Mouse (Mus musculus) megakaryocyte, adult 5-6 weeks (primary cell): Measurements from ENCODE around the gene Tmem86a. TPM values are rescaled to one million over a fixed set of nuclear protein-coding genes. Genes with fewer than 3 reads are reported as not detected.
A peak's percentile ranks its signal among the peaks of the same experiment; 100 is the strongest.

ENCODE experiments used
- ATAC-seq: 2 replicates; pipeline ENCODE4 v1.8.0; 2016; ENCODE audit warnings: mild to moderate bottlenecking, inconsistent platforms; ENCODE audit not compliant: poor library complexity, severe bottlenecking
- total RNA-seq, 2 experiments: library from RNA; stranded (forward) in 1 of 2; stranded (reverse) in 1 of 2; fragments of 153-499, 151-499 nt in 1 of 2; fragments of 221-1000, 200-1000 nt in 1 of 2; gene quantifications; 2 replicates each; pipeline versions ENCODE4 v1.2.3 to v1.2.4; 2015 to 2017

Gene Tmem86a
- total RNA-seq, 2 experiments from 2014 or later: 6.3 to 12.7 TPM

- ATAC-seq: no peak
These were observed 23.4 kb downstream of the Tmem86a start for GRCm38 (mm10) chr7:47073536-47074521.

- ATAC-seq: no peak
These were observed 25.8 kb downstream of the Tmem86a start for GRCm38 (mm10) chr7:47076193-47076592.

- ATAC-seq: no peak
These were observed 26.3 kb downstream of the Tmem86a start for GRCm38 (mm10) chr7:47076729-47077128.

GRCm38 (mm10) chr7:47077451-47077850 lies 27.1 kb downstream of the Tmem86a start:
- ATAC-seq: peak; percentile 36; the same call in 1 of the 2 replicates

- ATAC-seq: 0 out of 2 replicates have a peak, but pooled peaks have one; percentile 25
These were observed 30.5 kb downstream of the Tmem86a start for GRCm38 (mm10) chr7:47080868-47081267.

- peak; percentile 73 for ATAC-seq
These were observed 30.9 kb downstream of the Tmem86a start for GRCm38 (mm10) chr7:47081277-47081676.

- ATAC-seq: no peak
These were observed 34.7 kb downstream of the Tmem86a start for GRCm38 (mm10) chr7:47085075-47085474.

- ATAC-seq: no peak
These were observed 43.5 kb downstream of the Tmem86a start for GRCm38 (mm10) chr7:47093935-47094334.

GRCm38 (mm10) chr7:47094969-47095368 lies 44.6 kb downstream of the Tmem86a start:
- no peak for ATAC-seq

GRCm38 (mm10) chr7:47098044-47098443 lies 47.6 kb downstream of the Tmem86a start:
- peak; percentile 25; the same call in 1 of the 2 replicates for ATAC-seq

GRCm38 (mm10) chr7:47099306-47099705 lies 48.9 kb downstream of the Tmem86a start:
- ATAC-seq: no peak

- no peak for ATAC-seq
These were observed 50.2 kb downstream of the Tmem86a start for GRCm38 (mm10) chr7:47100615-47101014.

- ATAC-seq: no peak
These were observed 52.6 kb downstream of the Tmem86a start for GRCm38 (mm10) chr7:47102970-47103369.

GRCm38 (mm10) chr7:47103671-47104414 lies 53.4 kb downstream of the Tmem86a start:
- ATAC-seq: peak; percentile 99

Other genes starting within 250 kb of the Tmem86a start
- 278 and 286 TPM in 2 replicates for gene Ldha, start 209.1 kb upstream of the Tmem86a start, total RNA-seq (2015)
- gene Ldha, start 209.1 kb upstream of the Tmem86a start, total RNA-seq (2017): 212 and 223 TPM in 2 replicates
- 2.3 and 2.9 TPM in 2 replicates for gene Ldhc, start 189.4 kb upstream of the Tmem86a start, total RNA-seq (2015)
- 1.0 TPM in 1 of 2 replicates, not detected in the other for gene Ldhc, start 189.4 kb upstream of the Tmem86a start, total RNA-seq (2017)
- 94.3 and 96.9 TPM in 2 replicates for gene Tsg101, start 130.6 kb upstream of the Tmem86a start, total RNA-seq (2015)
- 43.6 and 58.2 TPM in 2 replicates for gene Tsg101, start 130.6 kb upstream of the Tmem86a start, total RNA-seq (2017)
- gene Uevld, start 92.1 kb upstream of the Tmem86a start, total RNA-seq (2015): 18.0 and 18.2 TPM in 2 replicates
- gene Uevld, start 92.1 kb upstream of the Tmem86a start, total RNA-seq (2017): 14.1 and 16.2 TPM in 2 replicates
- 2.3 TPM in 1 of 2 replicates, not detected in the other for gene Gm9999, start 67.0 kb upstream of the Tmem86a start, total RNA-seq (2015)
- gene Gm9999, start 67.0 kb upstream of the Tmem86a start, total RNA-seq (2017): not detected in 2 replicates
- 40.7 and 45.3 TPM in 2 replicates for gene Spty2d1, start 42.2 kb upstream of the Tmem86a start, total RNA-seq (2015)
- gene Spty2d1, start 42.2 kb upstream of the Tmem86a start, total RNA-seq (2017): 35.4 and 42.0 TPM in 2 replicates
- not detected in 2 replicates for gene Ptpn5, start 83.1 kb downstream of the Tmem86a start, total RNA-seq (2015)
- gene Ptpn5, start 83.1 kb downstream of the Tmem86a start, total RNA-seq (2017): not detected in 2 replicates
- gene Mrgpra6, start 154.3 kb downstream of the Tmem86a start, total RNA-seq (2015): not detected in 2 replicates
- gene Mrgpra6, start 154.3 kb downstream of the Tmem86a start, total RNA-seq (2017): 0.81 TPM in 1 of 2 replicates, not detected in the other
- not detected in 2 replicates for gene Mrgpra9, start 202.2 kb downstream of the Tmem86a start, total RNA-seq (2015)
- not detected in 2 replicates for gene Mrgpra9, start 202.2 kb downstream of the Tmem86a start, total RNA-seq (2017)